Mouse (Mus musculus) c-Kit-positive CD71-positive TER-119-positive erythroid progenitor cells, embryonic 14.5 days (primary cell): ENCODE measurements around the gene Cd300lg.

ENCODE experiments used
- DNase-seq: peaks from one replicate; pipeline ENCODE4 v3.0.0-alpha.2; 2013; ENCODE audit warnings: low spot score

The Cd300lg gene

GRCm38 (mm10) chr11:102025991-102026660 lies 15.2 kb upstream of the Cd300lg start:
- no peak for DNase-seq

DNA sequence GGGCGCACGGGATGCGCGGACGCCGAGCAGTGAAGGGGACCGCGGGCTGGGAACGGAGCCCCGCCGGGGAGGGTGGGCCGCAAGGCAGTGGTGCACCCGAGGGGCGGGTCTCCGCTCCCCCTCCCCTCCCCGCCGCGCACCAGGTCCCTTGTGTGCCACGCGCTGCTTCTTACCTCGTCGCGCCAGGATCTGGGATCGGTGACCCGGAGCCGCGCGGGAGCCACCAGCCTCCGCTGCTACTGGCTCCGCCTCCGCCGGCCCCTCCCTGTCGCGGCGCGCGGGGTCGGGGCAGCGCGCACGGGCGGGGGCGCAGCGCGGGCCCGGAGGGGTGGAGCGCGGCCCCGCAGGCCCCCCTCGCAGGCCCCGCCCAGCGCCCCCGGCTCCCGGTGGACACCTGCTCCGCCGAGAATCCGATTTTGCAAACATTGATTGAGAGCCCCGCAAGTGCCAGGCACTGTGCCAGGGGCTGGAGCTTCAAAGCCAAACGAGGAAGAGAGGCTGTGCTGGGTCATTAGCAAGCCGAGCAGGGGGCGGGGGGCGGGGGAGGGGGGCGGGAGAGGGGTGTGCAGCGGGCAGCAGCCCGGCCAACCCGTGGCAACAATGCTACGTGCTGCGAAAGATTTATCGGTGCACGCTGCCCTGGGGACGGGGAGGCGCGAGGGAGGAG lies 14.5 kb upstream of the Cd300lg start:
- DNase-seq = no peak

GRCm38 (mm10) chr11:102027361-102028017 lies 13.8 kb upstream of the Cd300lg start:
- DNase-seq = no peak

- DNase-seq = no peak
Observed at GRCm38 (mm10) chr11:102028087-102028816, 13.1 kb upstream of the Cd300lg start, which contains the start of gene Mpp3. TSS of gene Mpp3 (minus strand) at chr11:102028461.

DNA sequence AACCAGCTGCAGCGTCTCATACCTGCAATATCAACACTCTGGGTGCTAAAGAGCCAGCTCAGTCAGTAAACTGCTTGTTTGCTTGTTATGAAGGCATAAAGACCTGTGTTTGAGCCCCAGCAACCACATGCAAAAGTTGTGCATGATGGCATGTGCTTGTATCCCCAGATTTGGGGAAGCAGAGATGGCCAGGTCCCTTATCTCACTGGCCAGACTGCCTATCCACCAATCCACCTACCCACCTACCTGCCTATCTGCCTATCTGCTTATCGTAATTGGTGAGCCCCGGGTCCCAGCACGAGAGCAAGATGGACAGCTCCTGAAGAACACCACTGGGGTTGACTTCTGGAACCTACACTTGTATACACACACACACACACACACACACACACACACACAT lies 12.0 kb upstream of the Cd300lg start:
- DNase-seq = no peak

DNA sequence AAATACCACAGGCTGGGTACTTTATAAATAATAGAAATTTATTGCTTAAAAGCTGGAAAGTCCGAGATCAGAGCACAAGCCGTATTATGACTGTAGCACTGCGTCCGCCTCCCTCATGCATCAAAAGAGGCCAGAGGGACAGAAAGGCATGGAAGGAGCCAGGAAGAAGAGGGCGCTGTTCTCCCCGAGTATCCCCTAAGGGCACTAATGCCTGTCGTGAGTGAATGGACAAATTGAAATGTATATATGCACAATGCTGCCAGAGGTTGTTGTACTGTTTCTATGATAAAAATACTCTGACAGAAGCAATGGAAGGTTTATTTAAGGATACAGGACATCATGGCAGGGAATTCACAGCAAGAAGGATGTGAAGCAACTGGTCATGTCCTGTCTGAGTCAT lies 11.3 kb upstream of the Cd300lg start:
- DNase-seq = no peak

GRCm38 (mm10) chr11:102031149-102031548 lies 10.2 kb upstream of the Cd300lg start:
- DNase-seq = no peak

GRCm38 (mm10) chr11:102033055-102033591 lies 8.2 kb upstream of the Cd300lg start:
- no peak for DNase-seq

DNA sequence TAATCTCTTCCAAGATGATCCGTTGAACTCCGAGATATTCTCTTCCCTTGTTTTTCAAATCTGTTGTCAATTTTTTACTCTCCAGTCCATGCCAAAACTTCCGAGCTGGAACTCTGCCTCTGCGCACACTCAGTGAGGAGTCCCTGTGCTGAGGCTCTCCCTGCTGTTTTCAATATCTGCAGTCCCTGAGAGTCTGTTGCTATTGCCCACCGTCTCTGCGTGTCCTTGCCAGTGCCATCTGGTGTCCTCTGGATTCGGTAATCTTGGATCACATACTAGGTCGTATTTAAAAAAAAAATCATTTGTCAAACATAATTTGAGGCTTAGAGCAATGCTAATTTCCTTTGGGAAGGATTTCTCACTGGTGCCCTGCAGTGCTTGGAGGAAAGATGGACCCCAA lies 6.4 kb upstream of the Cd300lg start:
- no peak for DNase-seq

- no peak for DNase-seq
Observed at GRCm38 (mm10) chr11:102035456-102035960, 5.8 kb upstream of the Cd300lg start.

GRCm38 (mm10) chr11:102036336-102036735 lies 5.0 kb upstream of the Cd300lg start:
- DNase-seq = no peak

- no peak for DNase-seq
Observed at GRCm38 (mm10) chr11:102037789-102038188, 3.5 kb upstream of the Cd300lg start.

DNA sequence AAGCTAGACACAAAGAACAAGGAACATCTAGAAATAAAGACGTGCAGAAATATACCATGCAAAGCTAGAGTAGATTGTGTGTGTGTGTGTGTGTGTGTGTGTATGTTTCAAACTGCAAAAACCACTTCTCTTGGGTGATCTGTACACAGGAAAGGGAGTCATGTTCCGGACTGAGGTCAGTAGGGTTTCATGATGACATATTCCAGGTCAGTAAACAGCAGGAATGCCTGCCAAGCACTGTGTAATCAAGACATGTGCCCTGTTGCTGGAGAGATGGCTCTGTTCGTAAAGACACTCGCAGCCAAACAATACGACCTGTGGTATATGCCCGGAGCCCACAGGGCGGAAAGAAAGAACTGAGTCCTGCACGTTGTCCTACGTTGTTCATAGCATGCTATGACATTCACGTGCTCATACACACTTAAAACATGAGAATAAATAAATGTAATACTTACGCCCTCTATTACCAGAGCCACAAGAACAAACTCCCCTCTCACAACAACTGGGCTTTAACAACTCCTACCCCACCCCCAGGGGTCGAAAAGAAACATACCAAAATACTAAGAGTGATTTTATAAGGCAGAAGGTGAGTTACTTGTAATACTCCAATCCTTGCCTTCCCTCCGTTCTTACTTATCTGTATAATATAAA lies 1.7 kb upstream of the Cd300lg start:
- DNase-seq = no peak

- peak; percentile 65 for DNase-seq
Observed at GRCm38 (mm10) chr11:102040138-102040524, 1.2 kb upstream of the Cd300lg start.

- no peak for DNase-seq
Observed at GRCm38 (mm10) chr11:102040646-102041045, 663 bp upstream of the Cd300lg start.

- no peak for DNase-seq
Observed at GRCm38 (mm10) chr11:102042971-102043370, 1.7 kb downstream of the Cd300lg start.

GRCm38 (mm10) chr11:102043381-102043780 lies 2.1 kb downstream of the Cd300lg start:
- no peak for DNase-seq

GRCm38 (mm10) chr11:102044691-102045212 lies 3.4 kb downstream of the Cd300lg start:
- DNase-seq = no peak

GRCm38 (mm10) chr11:102046607-102047006 lies 5.3 kb downstream of the Cd300lg start:
- DNase-seq = no peak

DNA sequence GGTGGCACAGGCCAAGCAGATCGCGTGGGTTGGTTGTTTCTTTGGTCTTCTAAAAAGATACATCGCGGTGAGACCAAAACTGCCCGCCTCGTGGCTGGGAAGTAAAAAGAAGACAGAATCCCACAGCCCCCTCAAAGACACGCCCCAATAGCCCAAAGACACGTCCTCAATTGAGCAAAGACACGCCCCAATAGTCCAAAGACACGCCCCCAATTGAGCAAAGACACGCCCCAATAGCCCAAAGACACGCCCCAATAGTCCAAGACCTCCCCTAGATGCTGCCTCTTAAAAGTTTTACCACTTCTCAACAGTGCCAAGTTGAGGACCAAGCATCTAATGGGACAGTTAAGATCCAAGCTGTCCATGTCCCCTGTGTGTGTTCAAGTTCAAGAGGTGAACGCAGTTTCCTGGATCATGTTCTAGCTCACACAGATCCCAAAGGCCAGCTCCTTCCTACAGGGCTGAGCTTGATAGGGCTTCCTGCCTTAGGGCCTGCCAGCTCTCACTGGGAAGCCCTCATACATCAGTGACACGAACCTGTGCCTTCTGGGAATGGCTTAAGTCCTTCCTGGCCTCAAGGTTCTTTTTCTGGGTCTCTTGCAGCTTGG lies 8.7 kb downstream of the Cd300lg start:
- DNase-seq = no peak

- DNase-seq = no peak
Observed at GRCm38 (mm10) chr11:102051541-102051940, 10.2 kb downstream of the Cd300lg start.
